Mouse (Mus musculus) neutrophil, adult 5-6 weeks (primary cell): Measurements from ENCODE around the gene 9530003J23Rik. TPM values are rescaled to one million over a fixed set of nuclear protein-coding genes. Genes with fewer than 3 reads are reported as not detected.

Experiments used
- ATAC-seq: fragments of 151-379, 151-347 bp; 2 replicates; pipeline ENCODE4 v1.8.0; 2017; ENCODE audit warnings: mild to moderate bottlenecking, moderate TSS enrichment; ENCODE audit not compliant: insufficient number of reproducible peaks, poor library complexity, low FRiP score, severe bottlenecking; ENCODE audit errors: extremely low read depth
- total RNA-seq: library from RNA; stranded (forward); fragments of 200-1000 nt; gene quantifications from 2 replicates; pipeline ENCODE4 v1.2.3, GENCODE M21; 2017

9530003J23Rik gene
- total RNA-seq, 1 experiment from 2014 or later: not detected

DNA sequence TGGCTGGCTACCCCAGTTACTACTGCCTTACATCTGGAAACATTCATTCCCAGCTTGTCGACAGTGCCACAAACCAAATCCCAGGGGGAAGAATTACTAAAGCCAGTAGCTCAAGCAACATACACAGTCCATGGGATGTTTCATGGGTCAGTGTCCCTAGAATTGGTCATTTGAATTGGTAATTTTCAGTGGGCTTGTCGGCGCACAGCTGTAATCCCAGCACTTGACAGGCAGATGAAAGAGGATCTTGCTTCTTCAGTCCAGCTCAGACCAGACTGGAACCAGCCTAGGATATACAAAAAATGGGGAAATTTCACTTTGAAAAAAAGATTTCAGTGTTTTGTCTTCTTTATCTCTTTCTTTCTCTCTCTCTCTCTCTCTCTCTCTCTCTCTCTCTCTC is 38.8 kb downstream of the 9530003J23Rik start:
- no peak for ATAC-seq

DNA sequence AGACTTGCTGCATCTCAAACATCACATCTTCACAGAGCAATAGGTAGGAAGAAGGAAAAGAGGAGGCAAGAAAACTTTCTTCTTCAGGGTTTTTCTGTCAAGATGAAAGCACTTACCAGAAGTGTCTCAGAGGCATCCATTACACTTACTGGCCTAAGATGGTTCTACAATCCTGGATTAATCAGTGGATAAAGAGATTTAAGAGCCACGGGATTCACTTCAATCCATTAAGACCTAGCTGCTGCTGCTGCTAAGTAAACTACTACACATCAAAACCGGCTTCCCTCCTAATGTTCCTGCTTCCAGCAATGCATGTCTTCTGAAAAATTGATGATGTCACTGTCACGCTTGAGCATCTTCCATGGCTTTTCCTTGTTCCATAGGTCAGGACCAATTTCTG is 41.8 kb downstream of the 9530003J23Rik start:
- ATAC-seq: no peak

DNA sequence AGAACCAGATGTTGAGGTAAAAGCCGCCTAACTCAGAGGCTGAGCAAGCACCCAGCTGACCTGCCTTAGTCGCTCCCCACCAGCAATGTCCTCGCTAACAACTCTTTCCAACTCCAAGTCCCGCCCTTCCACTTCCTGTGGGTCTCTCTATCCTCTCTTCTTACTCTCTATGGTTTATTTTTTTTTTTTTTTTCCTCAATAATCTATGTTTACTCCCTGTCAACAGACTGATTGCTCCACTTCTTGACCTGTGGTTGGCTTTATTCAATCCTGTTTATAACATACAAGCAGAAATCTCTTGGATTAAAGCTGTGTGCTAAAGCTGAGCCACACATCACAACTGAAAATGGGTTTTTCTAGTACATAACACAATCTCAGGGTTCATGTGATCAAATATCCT is 42.8 kb downstream of the 9530003J23Rik start:
- no peak for ATAC-seq

DNA sequence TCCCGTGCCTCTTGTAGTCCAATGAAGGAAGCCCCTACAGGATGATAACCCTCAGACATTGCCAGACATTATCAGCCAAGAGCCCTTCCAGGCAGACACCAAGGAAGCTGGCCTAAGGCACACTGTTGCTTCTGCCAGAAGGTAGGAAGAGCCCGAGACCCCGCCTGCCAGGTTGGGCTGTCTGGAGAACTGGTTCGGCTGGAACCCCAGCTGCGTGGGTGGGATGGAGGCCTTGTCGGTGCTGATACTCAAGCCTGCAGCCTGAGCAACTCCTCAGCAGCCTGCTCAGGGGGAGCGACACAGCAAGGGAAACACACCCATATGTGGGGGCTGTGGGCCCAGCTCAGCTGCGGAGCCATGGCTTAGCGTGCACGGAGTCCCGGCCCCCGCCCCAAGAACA is 43.5 kb downstream of the 9530003J23Rik start:
- no peak for ATAC-seq

DNA sequence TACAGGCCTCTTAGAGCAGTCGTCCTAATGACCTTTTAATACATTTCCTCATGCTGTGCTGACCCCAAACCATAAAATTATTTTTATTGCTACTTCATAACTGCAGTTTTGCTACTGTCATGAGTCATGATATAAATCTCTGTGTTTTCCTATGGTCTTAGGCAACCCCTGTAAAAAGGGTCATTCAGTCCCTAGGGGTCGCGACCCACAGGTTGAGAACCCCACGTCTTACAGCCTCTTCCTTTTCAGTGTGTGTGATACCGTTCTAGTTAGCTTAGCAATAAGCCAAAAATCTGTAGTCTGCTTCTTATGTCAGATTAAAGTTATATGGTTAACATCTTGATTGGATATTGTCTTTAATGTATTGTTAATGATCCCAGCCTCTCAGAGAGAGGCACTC is 45.1 kb downstream of the 9530003J23Rik start:
- ATAC-seq: no peak

DNA sequence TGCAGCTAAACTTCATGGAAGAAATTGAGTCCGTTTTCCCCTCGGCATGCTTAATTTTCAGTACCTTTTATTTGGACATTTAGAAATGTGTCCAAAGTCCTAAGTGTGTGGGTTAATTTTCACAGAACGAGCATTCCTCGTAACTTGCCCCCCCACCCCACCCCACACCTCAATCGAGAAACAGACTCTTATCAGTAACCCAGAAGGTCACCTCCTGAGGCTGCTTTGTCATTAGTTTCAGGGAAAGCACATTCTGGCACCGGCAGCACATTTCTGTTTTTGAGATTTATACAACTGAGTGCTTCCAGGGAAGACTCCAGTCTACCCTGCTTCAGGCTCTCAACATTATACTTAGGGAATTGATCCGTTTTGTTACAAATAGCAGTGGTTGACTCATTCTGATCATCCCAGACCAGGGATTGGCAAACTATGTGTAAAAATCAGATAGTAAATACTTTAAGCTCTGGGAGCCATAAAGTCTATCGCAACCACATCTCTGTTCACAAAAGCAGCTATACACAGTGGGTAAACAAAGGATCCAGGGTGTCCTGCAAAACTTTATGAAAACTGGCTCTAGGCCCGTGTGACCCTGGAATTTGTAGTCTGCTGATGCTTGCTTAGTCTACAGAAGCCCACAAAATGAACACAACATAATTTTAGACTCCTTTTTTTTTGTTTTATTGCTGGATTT is 53.0 kb downstream of the 9530003J23Rik start:
- ATAC-seq: no peak

Other genes starting within 250 kb of the 9530003J23Rik start
- not detected in 2 replicates for gene Lrrc10, start 193.4 kb downstream of the 9530003J23Rik start, total RNA-seq
- gene Cct2, start 174.9 kb downstream of the 9530003J23Rik start, total RNA-seq: 204 and 205 TPM in 2 replicates
- gene Frs2, start 90.2 kb downstream of the 9530003J23Rik start, total RNA-seq: 20.9 and 21.5 TPM in 2 replicates
- gene Yeats4, start 14.2 kb downstream of the 9530003J23Rik start, total RNA-seq: 80.4 and 111 TPM in 2 replicates
- 2,637 and 2,768 TPM in 2 replicates for gene Lyz2, start 43.6 kb upstream of the 9530003J23Rik start, total RNA-seq
- gene Lyz1, start 54.2 kb upstream of the 9530003J23Rik start, total RNA-seq: 1.6 and 3.5 TPM in 2 replicates
- 121 and 129 TPM in 2 replicates for gene Cpsf6, start 141.3 kb upstream of the 9530003J23Rik start, total RNA-seq